Mouse (Mus musculus) hindbrain, embryonic 11.5 days (tissue): ENCODE results near the gene Clca3a1. TPM values are rescaled to one million over a fixed set of nuclear protein-coding genes. Genes with fewer than 3 reads are reported as not detected.
A peak's percentile ranks its signal among the peaks of the same experiment; 100 is the strongest.

Source experiments
- ATAC-seq: fragments of 200-750 bp; cut with Nextera tagmentation; 2 replicates; pipeline ENCODE4 v1.8.0; 2017; ENCODE audit warnings: mild to moderate bottlenecking, moderate TSS enrichment, moderate library complexity; ENCODE audit not compliant: low FRiP score
- DNase-seq: peaks from one replicate; pipeline ENCODE4 v3.0.0-alpha.2; 2015; ENCODE audit warnings: low spot score
- H3K27ac ChIP-seq: fragments of 300-500 bp; sonication (generic); 2 replicates; pipeline ENCODE4 v1.5.1; 2014; ENCODE audit warnings: mild to moderate bottlenecking, low read depth, low read length
- H3K27me3 ChIP-seq: fragments of 300-500 bp; sonication (generic); 2 replicates; pipeline ENCODE4 v1.6.1; 2014; ENCODE audit warnings: mild to moderate bottlenecking, low read length, moderate library complexity, mixed read lengths; ENCODE audit not compliant: control insufficient read depth, insufficient read depth
- H3K36me3 ChIP-seq: fragments of 300-500 bp; sonication (generic); 2 replicates; pipeline ENCODE4 v1.6.1; 2014; ENCODE audit warnings: mild to moderate bottlenecking, low read length, moderate library complexity, mixed read lengths; ENCODE audit not compliant: control insufficient read depth, insufficient read depth
- H3K4me1 ChIP-seq: fragments of 300-500 bp; sonication (generic); replicated peaks from 2 replicates; pipeline ENCODE4 v1.6.1; 2014; ENCODE audit warnings: low read length, mixed read lengths; ENCODE audit not compliant: control insufficient read depth, insufficient read depth
- H3K4me2 ChIP-seq: fragments of 300-500 bp; sonication (generic); replicated peaks from 2 replicates; pipeline ENCODE4 v1.6.1; 2014; ENCODE audit warnings: mild to moderate bottlenecking, low read depth, low read length
- H3K4me3 ChIP-seq: fragments of 300-500 bp; sonication (generic); 2 replicates; pipeline ENCODE4 v1.5.1; 2014; ENCODE audit warnings: low read depth, low read length
- H3K9ac ChIP-seq: fragments of 300-500 bp; sonication (generic); 2 replicates; pipeline ENCODE4 v1.6.1; 2014; ENCODE audit warnings: low read depth, low read length
- H3K9me3 ChIP-seq: fragments of 300-500 bp; sonication (generic); 2 replicates; pipeline ENCODE4 v1.6.1; 2016; ENCODE audit warnings: low read length; ENCODE audit not compliant: control insufficient read depth
- WGBS: fragments of 180-500 bp; shearing (Covaris S2); extraction: QIAGEN DNeasy Blood & Tissue Kit; methylation state at CpG from one replicate; pipeline ENCODE4 v1.1.7; 2014; 5-methylcytosine and 5-hydroxymethylcytosine counted together
- polyA plus RNA-seq: library from polyadenylated mRNA; unstranded; fragments of >200 nt; fragmentation: Nextera tagmentation; extraction: Ambion mirVana; gene quantifications from 2 replicates; pipeline ENCODE4 v1.2.1, GENCODE M21; 2014

Clca3a1 gene
- polyA plus RNA-seq, 1 experiment from 2014 or later: not detected

- ATAC-seq (no peak), DNase-seq (no peak)
- Histone ChIP-seq H3K27me3 (no peaks in the 10 kb centered on the region), H3K9ac (no peak overlapping the region), H3K4me3 (no peak overlapping the region), H3K9me3 (no peaks in the 10 kb centered on the region), H3K27ac (no peak overlapping the region), H3K36me3 (no peaks in the 10 kb centered on the region), H3K4me2 (no peak overlapping the region), H3K4me1 (0 out of 2 replicates have a peak, but pooled peaks cover 2% of the 10 kb centered on the region)
- 88% methylated on average over 10 of the region's 10 CpGs for WGBS
Measured at GRCm38 (mm10) chr3:144721077-144721859, 39.5 kb downstream of the Clca3a1 start.

- Histone ChIP-seq H3K4me1 (0 out of 2 replicates have a peak, but pooled peaks cover 2% of the 10 kb centered on the region), H3K9me3 (no peaks in the 10 kb centered on the region), H3K4me3 (peak within 1 kb of the TSS; percentile 80), H3K9ac (peak within 1 kb of the TSS; percentile 88), H3K4me2 (peak within 1 kb of the TSS; percentile 43), H3K27me3 (no peaks in the 10 kb centered on the region), H3K36me3 (no peaks in the 10 kb centered on the region), H3K27ac (peak within 1 kb of the TSS; percentile 98)
- ATAC-seq (peak; percentile 94), DNase-seq (peak; percentile 94)
- WGBS: under 1% methylated on average over 56 of the region's 98 CpGs
Measured at GRCm38 (mm10) chr3:144719901-144720747, 40.7 kb downstream of the Clca3a1 start, which contains the start of gene Sh3glb1. TSS of gene Sh3glb1 (minus strand) at chr3:144720335.

DNA sequence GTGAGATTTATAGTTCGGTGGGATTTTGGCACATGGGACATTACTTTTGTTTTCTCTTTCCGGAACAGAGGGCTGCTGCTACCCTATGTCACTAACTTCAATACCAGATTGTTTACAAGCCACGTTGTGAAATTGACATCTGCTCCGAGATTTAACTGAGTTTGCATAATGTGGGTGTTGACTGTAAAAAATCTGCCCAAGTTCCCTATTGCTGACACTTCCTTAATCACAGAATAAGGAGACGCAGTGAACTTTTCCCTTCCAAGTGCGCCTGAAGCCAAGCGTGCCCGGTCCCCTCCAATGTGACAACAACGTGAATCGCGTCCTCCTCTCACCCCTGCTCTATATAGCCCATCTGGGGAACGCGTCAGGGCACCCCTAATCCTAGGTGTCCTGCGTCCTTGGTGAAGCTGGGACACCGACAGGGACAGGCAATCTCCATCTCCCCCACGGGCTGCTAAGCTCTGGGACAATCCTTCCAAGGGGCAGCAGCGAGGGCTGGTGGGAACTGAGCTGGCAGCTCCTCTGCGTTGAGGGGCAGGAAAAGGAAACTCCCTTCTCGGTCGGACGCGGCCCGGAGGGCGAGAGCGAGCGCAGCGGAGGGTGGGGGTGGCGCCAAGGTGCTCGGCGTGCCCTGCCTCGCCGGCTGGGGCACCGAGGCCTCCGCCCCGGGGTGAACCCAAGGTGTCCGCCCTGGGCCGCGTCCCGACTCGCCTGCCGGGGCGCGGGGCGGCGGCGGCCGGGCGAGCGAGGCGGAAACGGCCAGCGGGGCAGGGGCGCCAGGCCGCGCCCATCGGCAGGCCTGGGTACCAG, 41.5 kb downstream of the Clca3a1 start:
- ATAC-seq: peak; percentile 58
- 1% methylated on average over 51 of the region's 56 CpGs for WGBS
- Histone ChIP-seq H3K9ac (peak overlapping the region; percentile 88), H3K27me3 (no peaks in the 10 kb centered on the region), H3K27ac (peak overlapping the region; percentile 98), H3K9me3 (no peaks in the 10 kb centered on the region), H3K4me3 (peak overlapping the region; percentile 80), H3K36me3 (no peaks in the 10 kb centered on the region), H3K4me1 (0 out of 2 replicates have a peak, but pooled peaks cover 2% of the 10 kb centered on the region), H3K4me2 (peak overlapping the region; percentile 43)
- peak; percentile 67 for DNase-seq

DNA sequence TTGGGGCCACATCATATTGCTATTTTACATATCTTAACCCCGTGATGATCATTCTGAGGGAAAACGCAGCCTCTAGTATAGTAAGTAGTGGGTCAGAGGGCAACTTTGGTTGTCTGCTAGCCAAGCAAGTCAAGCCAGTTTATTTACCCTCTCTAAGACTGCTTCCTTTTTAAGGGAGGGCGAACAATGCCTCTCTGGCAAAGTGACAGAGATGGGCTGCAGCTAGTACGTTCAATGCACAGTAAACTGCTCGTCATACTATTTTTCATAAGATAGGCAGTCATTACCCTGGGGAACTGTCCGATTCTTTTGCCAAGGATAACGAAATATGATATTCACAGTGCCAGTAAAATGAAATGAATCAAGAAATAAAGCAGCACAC, 42.1 kb downstream of the Clca3a1 start:
- WGBS: 25% methylated on average over 7 of the region's 7 CpGs
- no peaks in the 10 kb centered on the region for H3K27me3 ChIP-seq
- H3K9me3 ChIP-seq: no peaks in the 10 kb centered on the region
- ATAC-seq: no peak
- peak overlapping the region; percentile 80 for H3K4me3 ChIP-seq
- peak overlapping the region; percentile 43 for H3K4me2 ChIP-seq
- no peaks in the 10 kb centered on the region for H3K36me3 ChIP-seq
- peak; percentile 18 for DNase-seq
- H3K9ac ChIP-seq: peak overlapping the region; percentile 37; the same call in 1 of the 2 replicates
- 0 out of 2 replicates have a peak, but pooled peaks cover 2% of the 10 kb centered on the region for H3K4me1 ChIP-seq
- no peak overlapping the region for H3K27ac ChIP-seq

- DNase-seq (no peak), ATAC-seq (no peak)
- H3K9ac ChIP-seq: no peak overlapping the region
- no peaks in the 10 kb centered on the region for H3K36me3 ChIP-seq
- H3K9me3 ChIP-seq: no peaks in the 10 kb centered on the region
- H3K27me3 ChIP-seq: no peaks in the 10 kb centered on the region
- no peak overlapping the region for H3K27ac ChIP-seq
- no peak overlapping the region for H3K4me3 ChIP-seq
- 0 out of 2 replicates have a peak, but pooled peaks cover 2% of the 10 kb centered on the region for H3K4me1 ChIP-seq
- 0 out of 2 replicates have a peak overlapping the region, but pooled peaks have one; percentile 11 for H3K4me2 ChIP-seq
- WGBS: 88% methylated on average over 6 of the region's 6 CpGs
Measured at GRCm38 (mm10) chr3:144717835-144718234, 42.9 kb downstream of the Clca3a1 start.

DNA sequence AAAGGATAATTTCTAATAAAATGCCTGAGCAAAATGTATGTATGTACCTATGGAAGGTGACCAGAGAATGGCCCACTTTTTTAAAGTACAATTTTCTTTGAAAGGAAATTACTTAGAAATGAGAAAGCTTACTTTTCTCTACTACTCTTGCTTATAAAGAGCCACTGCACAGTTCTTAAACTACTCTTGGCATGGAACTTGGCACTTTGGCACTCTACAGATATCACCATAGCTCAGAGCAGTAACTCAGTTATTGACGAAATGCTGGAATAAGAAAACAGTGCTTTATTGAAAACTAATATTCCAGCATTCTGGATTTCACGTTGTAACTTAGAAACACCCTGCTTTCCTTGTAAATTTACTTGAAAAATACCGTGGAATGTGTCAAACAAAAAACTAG, 43.7 kb downstream of the Clca3a1 start:
- DNase-seq: no peak

GRCm38 (mm10) chr3:144715901-144716300, 44.9 kb downstream of the Clca3a1 start:
- Histone ChIP-seq H3K9ac (no peak overlapping the region), H3K4me3 (no peak overlapping the region), H3K4me1 (0 out of 2 replicates have a peak, but pooled peaks cover 2% of the 10 kb centered on the region), H3K36me3 (no peaks in the 10 kb centered on the region), H3K27me3 (no peaks in the 10 kb centered on the region), H3K27ac (no peak overlapping the region), H3K9me3 (no peaks in the 10 kb centered on the region), H3K4me2 (no peak overlapping the region)
- whole genome bisulfite sequencing: 74% methylated on average over 9 of the region's 9 CpGs
- DNase-seq (no peak), ATAC-seq (no peak)

More for the DNA sequence above, 43.7 kb downstream of the Clca3a1 start:
- Histone ChIP-seq H3K4me1 (0 out of 2 replicates have a peak, but pooled peaks cover 2% of the 10 kb centered on the region), H3K4me3 (no peak overlapping the region), H3K9ac (no peak overlapping the region), H3K27ac (no peak overlapping the region), H3K27me3 (no peaks in the 10 kb centered on the region), H3K9me3 (no peaks in the 10 kb centered on the region), H3K4me2 (no peak overlapping the region), H3K36me3 (no peaks in the 10 kb centered on the region)
- ATAC-seq: no peak
- 90% methylated on average over 3 of the region's 3 CpGs for WGBS

DNA sequence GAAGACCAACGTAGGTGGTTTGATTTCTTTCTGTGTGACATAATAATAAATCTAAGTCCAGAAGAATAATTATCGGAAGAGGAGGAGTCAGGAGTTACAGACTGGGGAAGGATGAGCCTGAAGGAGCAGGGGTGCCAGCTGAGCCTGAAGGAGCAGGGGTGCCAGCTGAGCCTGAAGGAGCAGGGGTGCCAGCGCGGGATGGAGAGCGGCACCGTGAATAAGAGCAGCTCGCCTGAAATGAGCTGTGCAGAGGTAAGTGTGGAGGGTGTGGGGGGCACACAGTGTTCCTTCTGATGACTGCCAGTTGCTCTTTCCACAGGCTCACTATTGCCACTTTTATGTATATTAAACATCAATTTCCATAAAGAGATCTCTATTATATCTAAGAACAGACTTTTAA, 45.7 kb downstream of the Clca3a1 start:
- Histone ChIP-seq H3K9ac (no peak overlapping the region), H3K36me3 (no peaks in the 10 kb centered on the region), H3K27me3 (no peaks in the 10 kb centered on the region), H3K9me3 (no peaks in the 10 kb centered on the region), H3K4me3 (no peak overlapping the region), H3K4me1 (0 out of 2 replicates have a peak, but pooled peaks cover 2% of the 10 kb centered on the region), H3K4me2 (no peak overlapping the region), H3K27ac (no peak overlapping the region)
- no peak for ATAC-seq
- 92% methylated on average over 7 of the region's 7 CpGs for WGBS
- no peak for DNase-seq
